Mouse (Mus musculus) erythroid progenitor cell, adult 5-6 weeks (primary cell): ENCODE data around the gene Gpam. TPM values are rescaled to one million over a fixed set of nuclear protein-coding genes. Genes with fewer than 3 reads are reported as not detected.

ENCODE experiments used
- ATAC-seq: replicated peaks from 2 replicates; pipeline ENCODE4 v1.8.0; 2016; ENCODE audit warnings: moderate number of reproducible peaks, mild to moderate bottlenecking, moderate TSS enrichment, inconsistent platforms; ENCODE audit not compliant: poor library complexity, low FRiP score, severe bottlenecking
- total RNA-seq, 2 experiments: library from RNA; stranded (forward) in 1 of 2; stranded (reverse) in 1 of 2; fragments of 150-400 nt in 1 of 2; fragments of 186-747, 209-891 nt in 1 of 2; gene quantifications; 2 replicates each; pipeline versions ENCODE4 v1.2.3 to v1.2.4; 2015 to 2017; ENCODE audit warnings: low replicate concordance in 2 of 2

Gene Gpam
- total RNA-seq, 2 experiments from 2014 or later, result 2.1 to 3.9 TPM

- no peak for ATAC-seq
Measured at GRCm38 (mm10) chr19:55114825-55115395, 12.1 kb downstream of the Gpam start.

GRCm38 (mm10) chr19:55107896-55108295, 19.1 kb downstream of the Gpam start:
- ATAC-seq, result no peak

GRCm38 (mm10) chr19:55105969-55106368, 21.1 kb downstream of the Gpam start:
- ATAC-seq, result no peak

- no peak for ATAC-seq
Measured at GRCm38 (mm10) chr19:55103081-55103830, 23.8 kb downstream of the Gpam start.

- no peak for ATAC-seq
Measured at GRCm38 (mm10) chr19:55101659-55102058, 25.4 kb downstream of the Gpam start.

GRCm38 (mm10) chr19:55100227-55101140, 26.6 kb downstream of the Gpam start:
- no peak for ATAC-seq

GRCm38 (mm10) chr19:55099184-55100160, 27.6 kb downstream of the Gpam start:
- ATAC-seq, result peak; percentile 77

- ATAC-seq, result peak; percentile 26; the same call in 1 of the 2 replicates
Measured at GRCm38 (mm10) chr19:55098409-55099183, 28.4 kb downstream of the Gpam start.

GRCm38 (mm10) chr19:55097396-55097967, 29.6 kb downstream of the Gpam start:
- ATAC-seq, result no peak

- no peak for ATAC-seq
Measured at GRCm38 (mm10) chr19:55096666-55097065, 30.4 kb downstream of the Gpam start.

GRCm38 (mm10) chr19:55095547-55095946, 31.5 kb downstream of the Gpam start:
- no peak for ATAC-seq

GRCm38 (mm10) chr19:55091602-55092413, 35.2 kb downstream of the Gpam start:
- no peak for ATAC-seq

- no peak for ATAC-seq
Measured at GRCm38 (mm10) chr19:55090885-55091284, 36.2 kb downstream of the Gpam start.

- no peak for ATAC-seq
Measured at GRCm38 (mm10) chr19:55090142-55090541, 36.9 kb downstream of the Gpam start.

GRCm38 (mm10) chr19:55087776-55088175, 39.3 kb downstream of the Gpam start:
- no peak for ATAC-seq

- ATAC-seq, result 0 out of 2 replicates have a peak, but pooled peaks have one; percentile 16
Measured at GRCm38 (mm10) chr19:55085857-55086185, 41.2 kb downstream of the Gpam start.
